Mouse (Mus musculus) CH12.LX (cell line): ENCODE data around the gene Nepro. TPM values are rescaled to one million over a fixed set of nuclear protein-coding genes. Genes with fewer than 3 reads are reported as not detected.

ENCODE experiments used
- DNase-seq: peaks from one replicate; pipeline ENCODE4 v3.0.0-alpha.2; 2013; ENCODE audit errors: extremely low read depth
- H3K27ac ChIP-seq: 2 replicates; pipeline ENCODE4 v1.5.1; 2012; ENCODE audit warnings: low read depth, mild to moderate bottlenecking, control low read depth, moderate library complexity; ENCODE audit not compliant: insufficient read depth
- H3K27me3 ChIP-seq: replicated peaks from 2 replicates; pipeline ENCODE3; 2012; ENCODE audit warnings: inconsistent platforms
- H3K36me3 ChIP-seq, 2 experiments: replicated peaks in 1 of 2; 2 replicates each; pipeline versions ENCODE3 to v1.6.1; 2012; ENCODE audit warnings: inconsistent platforms in 1 of 2, low read length in 1 of 2, mild to moderate bottlenecking in 1 of 2, mixed read lengths in 1 of 2, moderate library complexity in 1 of 2; ENCODE audit not compliant: control insufficient read depth in 1 of 2, insufficient read depth in 1 of 2
- H3K4me1 ChIP-seq, 2 experiments: 2 replicates each; pipeline ENCODE4 v1.6.1; 2012; ENCODE audit warnings: inconsistent platforms in 1 of 2, moderate library complexity in 1 of 2; ENCODE audit not compliant: insufficient read depth in 2 of 2, control insufficient read depth in 1 of 2
- H3K4me2 ChIP-seq: 2 replicates; pipeline ENCODE4 v1.6.1; 2012; ENCODE audit warnings: low read depth, mild to moderate bottlenecking, control low read depth; ENCODE audit not compliant: poor library complexity, insufficient read depth, severe bottlenecking
- H3K4me3 ChIP-seq, 3 experiments: fragments of 150-350 bp in 1 of 3; sonication (generic) in 1 of 3; replicated peaks in 1 of 3; 2 replicates each; pipeline versions ENCODE3 to v1.5.1; 2011 to 2012; ENCODE audit warnings: low read depth in 2 of 3, low read length in 2 of 3, mild to moderate bottlenecking in 2 of 3, moderate library complexity in 2 of 3, control low read depth in 1 of 3, improper control_type of control experiment in 1 of 3, inconsistent platforms in 1 of 3, mixed read lengths in 1 of 3; ENCODE audit not compliant: poor library complexity in 1 of 3
- H3K79me2 ChIP-seq: replicated peaks from 2 replicates; pipeline ENCODE4 v1.6.1; 2012; ENCODE audit warnings: mild to moderate bottlenecking, moderate library complexity; ENCODE audit not compliant: control insufficient read depth, poor library complexity, insufficient read depth, severe bottlenecking; ENCODE audit errors: extremely low read depth
- H3K9ac ChIP-seq: 2 replicates; pipeline ENCODE4 v1.6.1; 2012; ENCODE audit warnings: low read depth, mild to moderate bottlenecking, control low read depth, moderate library complexity; ENCODE audit not compliant: insufficient read depth
- H3K9me3 ChIP-seq: replicated peaks from 2 replicates; pipeline ENCODE3; 2012; ENCODE audit warnings: low read length, inconsistent platforms, mixed read lengths
- CHD1 ChIP-seq: IDR thresholded peaks from 2 replicates; pipeline ENCODE4 v1.6.1; 2012; ENCODE audit warnings: low read depth, low read length, improper control_type of control experiment, inconsistent platforms
- CHD2 ChIP-seq: IDR thresholded peaks from 2 replicates; pipeline ENCODE4 v1.6.1; 2011; ENCODE audit warnings: low read length, improper control_type of control experiment
- CTCF ChIP-seq, 2 experiments: IDR thresholded peaks in 1 of 2; conservative IDR thresholded peaks in 1 of 2; 2 replicates each; pipeline ENCODE4 v1.5.1; 2011 to 2012; ENCODE audit warnings: low read depth in 2 of 2, low read length in 2 of 2, improper control_type of control experiment in 1 of 2, inconsistent platforms in 1 of 2, mild to moderate bottlenecking in 1 of 2, moderate library complexity in 1 of 2
- E2F4 ChIP-seq: IDR thresholded peaks from 2 replicates; pipeline ENCODE4 v1.6.1; 2011; ENCODE audit warnings: low read depth, low read length, improper control_type of control experiment; ENCODE audit not compliant: insufficient replicate concordance
- HCFC1 ChIP-seq: IDR thresholded peaks from 2 replicates; pipeline ENCODE4 v1.6.1; 2012; ENCODE audit warnings: low read depth, mild to moderate bottlenecking, inconsistent platforms, low read length, improper control_type of control experiment
- IRF4 ChIP-seq: IDR thresholded peaks from 2 replicates; pipeline ENCODE4 v1.6.1; 2014; ENCODE audit warnings: low read depth, mild to moderate bottlenecking, inconsistent platforms, low read length, improper control_type of control experiment
- JUND ChIP-seq: conservative IDR thresholded peaks from 2 replicates; pipeline ENCODE4 v1.6.1; 2011; ENCODE audit warnings: low read depth, low read length, improper control_type of control experiment
- KAT2A ChIP-seq: IDR thresholded peaks from 2 replicates; pipeline ENCODE4 v1.6.1; 2012; ENCODE audit warnings: low read length, improper control_type of control experiment, inconsistent platforms; ENCODE audit not compliant: insufficient replicate concordance
- MAFK ChIP-seq: IDR thresholded peaks from 2 replicates; pipeline ENCODE4 v1.6.1; 2011; ENCODE audit warnings: low read length, improper control_type of control experiment; ENCODE audit not compliant: insufficient replicate concordance
- MEF2A ChIP-seq: IDR thresholded peaks from 2 replicates; pipeline ENCODE4 v1.6.1; 2014; ENCODE audit warnings: low read depth, mild to moderate bottlenecking, inconsistent platforms, low read length, improper control_type of control experiment, borderline replicate concordance
- MXI1 ChIP-seq: IDR thresholded peaks from 2 replicates; pipeline ENCODE4 v1.6.1; 2011; ENCODE audit warnings: mild to moderate bottlenecking, low read depth, low read length, improper control_type of control experiment
- MYC ChIP-seq: IDR thresholded peaks from 2 replicates; pipeline ENCODE4 v1.6.1; 2011; ENCODE audit warnings: low read depth, mild to moderate bottlenecking, improper control_type of control experiment, low read length
- NELFE ChIP-seq: IDR thresholded peaks from 2 replicates; pipeline ENCODE4 v1.6.1; 2011; ENCODE audit warnings: low read depth, low read length, improper control_type of control experiment
- POLR2A ChIP-seq: IDR thresholded peaks from 2 replicates; pipeline ENCODE4 v1.6.1; 2011; ENCODE audit warnings: low read depth, mild to moderate bottlenecking, improper control_type of control experiment, low read length
- POLR2AphosphoS2 ChIP-seq: IDR thresholded peaks from 2 replicates; pipeline ENCODE4 v1.6.1; 2011; ENCODE audit warnings: low read depth, low read length, improper control_type of control experiment
- RAD21 ChIP-seq: IDR thresholded peaks from 2 replicates; pipeline ENCODE4 v1.6.1; 2011; ENCODE audit warnings: low read depth, mild to moderate bottlenecking, low read length, improper control_type of control experiment, moderate library complexity
- RCOR1 ChIP-seq: conservative IDR thresholded peaks from 2 replicates; pipeline ENCODE4 v1.6.1; 2012; ENCODE audit warnings: low read depth, mild to moderate bottlenecking, inconsistent platforms, low read length, improper control_type of control experiment
- SIN3A ChIP-seq: IDR thresholded peaks from 2 replicates; pipeline ENCODE4 v1.6.1; 2012; ENCODE audit warnings: low read length, improper control_type of control experiment, inconsistent platforms
- SMC3 ChIP-seq: IDR thresholded peaks from 2 replicates; pipeline ENCODE4 v1.6.1; 2011; ENCODE audit warnings: low read depth, low read length, improper control_type of control experiment
- TBP ChIP-seq: conservative IDR thresholded peaks from 2 replicates; pipeline ENCODE4 v1.6.1; 2011; ENCODE audit warnings: low read depth, low read length, improper control_type of control experiment
- TCF12 ChIP-seq: IDR thresholded peaks from 2 replicates; pipeline ENCODE4 v1.6.1; 2014; ENCODE audit warnings: low read depth, mild to moderate bottlenecking, inconsistent platforms, low read length, improper control_type of control experiment
- UBTF ChIP-seq: IDR thresholded peaks from 2 replicates; pipeline ENCODE4 v1.6.1; 2012; ENCODE audit warnings: low read depth, mild to moderate bottlenecking, inconsistent platforms, low read length, improper control_type of control experiment, moderate library complexity
- USF1 ChIP-seq: IDR thresholded peaks from 2 replicates; pipeline ENCODE4 v1.6.1; 2014; ENCODE audit warnings: low read depth, mild to moderate bottlenecking, inconsistent platforms, low read length, improper control_type of control experiment
- USF2 ChIP-seq: conservative IDR thresholded peaks from 2 replicates; pipeline ENCODE4 v1.6.1; 2011; ENCODE audit warnings: low read depth, low read length, improper control_type of control experiment
- ZNF384 ChIP-seq: IDR thresholded peaks from 2 replicates; pipeline ENCODE4 v1.6.1; 2012; ENCODE audit warnings: low read depth, low read length, improper control_type of control experiment, inconsistent platforms
- dilution Hi-C: fragments of 300-500 bp; cut with MboI; formaldehyde crosslinking; loops from 2 replicates; pipeline ENCODE4 v1.14.3; 2020; ENCODE audit warnings: low sequenced_read_pairs; ENCODE audit not compliant: extremely low pct_unique_long_range_greater_than_20kb, extremely low pct_ligation_motif_present
- in situ Hi-C: fragments of 300-500 bp; cut with MboI; formaldehyde crosslinking; loops from 3 replicates; pipeline ENCODE4 v1.14.3; 2019; ENCODE audit warnings: low sequenced_read_pairs, low pct_ligation_motif_present, low pct_unique_long_range_greater_than_20kb, mixed read lengths
- polyA plus RNA-seq: library from polyadenylated mRNA; unstranded; fragments of >175 nt; gene quantifications from 2 replicates; pipeline ENCODE4 v1.2.1, GENCODE M21; 2012; ENCODE audit warnings: low read depth; ENCODE audit not compliant: insufficient read length
- total RNA-seq, 2 experiments: library from RNA; depleted of rRNA; stranded (reverse); fragments of 300-350 nt in 1 of 2; fragments of >200 nt in 1 of 2; gene quantifications; 2 replicates each; pipeline ENCODE4 v1.2.3; 2012 to 2014

Nepro gene
- total and polyA plus RNA-seq, 3 experiments: 14.0 to 35.4 (median 34.5) TPM

GRCm38 (mm10) chr16:44720518-44720917 lies 3.6 kb upstream of the Nepro start:
- H3K27me3 ChIP-seq: no peaks in the 10 kb centered on the region
- H3K4me1 ChIP-seq: peaks cover 0 to 29% of the 10 kb centered on the region in 2 experiments; a peak in 2 of 4 replicates
- H3K4me2 ChIP-seq: no peak overlapping the region
- peaks cover 8 to 30% of the 10 kb centered on the region in 2 experiments for H3K36me3 ChIP-seq
- no peak overlapping the region for H3K27ac ChIP-seq
- no peak for TF ChIP-seq POLR2A
- TF ChIP-seq SIN3A: no peak
- TF ChIP-seq E2F4: no peak
- TF ChIP-seq RAD21: peak; percentile 40
- no peak for TF ChIP-seq MXI1
- peak; percentile 38 for TF ChIP-seq SMC3
- TF ChIP-seq CTCF (conservative IDR thresholded peaks at IDR 0.05 in 1 of 2, IDR thresholded peaks at IDR 0.05 in 1 of 2; ENCODE audit: low read depth in 2 of 2, low read length in 2 of 2): peak; percentile 67 to 95
- peak; percentile 66 for DNase-seq
- H3K79me2 ChIP-seq: peaks cover 11% of the 10 kb centered on the region
- in situ Hi-C loops: loop anchor here (10.0 to 25.0 kb wide), 2 partner anchors 236 to 433 kb away; no protein-coding TSS in a partner anchor
- dilution Hi-C loops: no loop called here
- no peaks in the 10 kb centered on the region for H3K9me3 ChIP-seq
- no peak overlapping the region for H3K4me3 ChIP-seq
- no peak overlapping the region for H3K9ac ChIP-seq

- no peak overlapping the region for H3K4me3 ChIP-seq
- H3K9ac ChIP-seq: no peak overlapping the region
- H3K79me2 ChIP-seq: peaks cover 32% of the 10 kb centered on the region
- no peak for TF ChIP-seq MYC
- no peak for TF ChIP-seq JUND
- TF ChIP-seq MXI1: no peak
- TF ChIP-seq UBTF: no peak
- TF ChIP-seq ZNF384: no peak
- TF ChIP-seq RAD21: no peak
- no peak overlapping the region for H3K4me2 ChIP-seq
- H3K9me3 ChIP-seq: no peaks in the 10 kb centered on the region
- in situ Hi-C loops (loop anchor here (10.0 to 25.0 kb wide), 2 partner anchors 238 to 435 kb away; no protein-coding TSS in a partner anchor), dilution Hi-C loops (no loop called here)
- no peak overlapping the region for H3K27ac ChIP-seq
- DNase-seq: no peak
- no peaks in the 10 kb centered on the region for H3K27me3 ChIP-seq
- H3K4me1 ChIP-seq: peaks cover 2 to 29% of the 10 kb centered on the region in 2 experiments; a peak in 2 of 4 replicates
- H3K36me3 ChIP-seq: peaks cover 13 to 42% of the 10 kb centered on the region in 2 experiments
These were observed 1.4 kb upstream of the Nepro start for GRCm38 (mm10) chr16:44722666-44723065.

- in situ Hi-C loops: loop anchor here (10.0 to 25.0 kb wide), 2 partner anchors 240 to 438 kb away; no protein-coding TSS in a partner anchor
- TF ChIP-seq USF2: no peak
- no peak for TF ChIP-seq IRF4
- no peak for TF ChIP-seq USF1
- no peak for TF ChIP-seq RCOR1
- TF ChIP-seq NELFE: no peak
- 0 out of 2 replicates have a peak, but pooled peaks have one; percentile 2 for TF ChIP-seq TBP
- TF ChIP-seq SMC3: no peak
- TF ChIP-seq CHD1: 0 out of 2 replicates have a peak, but pooled peaks have one; percentile 63
- no peak for TF ChIP-seq JUND
- no peak for TF ChIP-seq TCF12
- no peak for TF ChIP-seq POLR2AphosphoS2
- 0 out of 2 replicates have a peak, but pooled peaks have one; percentile 24 for TF ChIP-seq MAFK
- TF ChIP-seq CTCF (conservative IDR thresholded peaks at IDR 0.05 in 1 of 2, IDR thresholded peaks at IDR 0.05 in 1 of 2; ENCODE audit: low read depth in 2 of 2, low read length in 2 of 2): no peak
- no peak for TF ChIP-seq RAD21
- TF ChIP-seq MYC: peak; percentile 55; the same call in 1 of the 2 replicates
- TF ChIP-seq MEF2A: no peak
- TF ChIP-seq CHD2: peak; percentile 79; the same call in 1 of the 2 replicates
- no peak for TF ChIP-seq KAT2A
- TF ChIP-seq HCFC1: no peak
These were observed 746 bp downstream of the Nepro start for GRCm38 (mm10) chr16:44724847-44725246.

More at GRCm38 (mm10) chr16:44724847-44725246, 746 bp downstream of the Nepro start:
- Histone ChIP-seq H3K79me2 (peaks cover 40% of the 10 kb centered on the region), H3K27me3 (no peaks in the 10 kb centered on the region), H3K9ac (peak overlapping the region; percentile 88), H3K4me1 (peaks cover 2 to 29% of the 10 kb centered on the region in 2 experiments; a peak in 2 of 4 replicates), H3K9me3 (no peaks in the 10 kb centered on the region), H3K4me2 (peak overlapping the region; percentile 91), H3K27ac (peak overlapping the region; percentile 70), H3K36me3 (peaks cover 23 to 46% of the 10 kb centered on the region in 2 experiments), H3K4me3 (peak overlapping the region; percentile 82 to 90 (median 84))
- peak; percentile 81 for DNase-seq
- dilution Hi-C loops: no loop called here
